Mouse (Mus musculus) hindbrain, postnatal 0 days (tissue): ENCODE data around the gene Rabl3. TPM values are rescaled to one million over a fixed set of nuclear protein-coding genes. Genes with fewer than 3 reads are reported as not detected.

Experiments used
- ATAC-seq: fragments of 200-750 bp; cut with Nextera tagmentation; 2 replicates; pipeline ENCODE4 v1.8.0; 2017; ENCODE audit warnings: mild to moderate bottlenecking, moderate TSS enrichment, moderate library complexity
- DNase-seq: peaks from one replicate; pipeline ENCODE4 v3.0.0-alpha.2; 2015; ENCODE audit warnings: low spot score
- H3K27ac ChIP-seq: fragments of 300-500 bp; sonication (generic); 2 replicates; pipeline ENCODE4 v1.5.1; 2014; ENCODE audit warnings: mild to moderate bottlenecking
- H3K27me3 ChIP-seq: fragments of 300-500 bp; sonication (generic); 2 replicates; pipeline ENCODE4 v1.6.1; 2014; ENCODE audit warnings: low read length, mixed read lengths; ENCODE audit not compliant: insufficient read depth
- H3K36me3 ChIP-seq: fragments of 300-500 bp; sonication (generic); 2 replicates; pipeline ENCODE4 v1.6.1; 2014; ENCODE audit warnings: low read length, mixed read lengths; ENCODE audit not compliant: insufficient read depth
- H3K4me1 ChIP-seq: fragments of 300-500 bp; sonication (generic); 2 replicates; pipeline ENCODE4 v1.6.1; 2014; ENCODE audit warnings: antibody characterized with exemption, low read length, mixed read lengths; ENCODE audit not compliant: insufficient read depth
- H3K4me2 ChIP-seq: fragments of 300-500 bp; sonication (generic); 2 replicates; pipeline ENCODE4 v1.6.1; 2014; ENCODE audit warnings: low read depth, mild to moderate bottlenecking, low read length, moderate library complexity, mixed read lengths
- H3K4me3 ChIP-seq: fragments of 300-500 bp; sonication (generic); 2 replicates; pipeline ENCODE4 v1.5.1; 2014; ENCODE audit warnings: low read length
- H3K9ac ChIP-seq: fragments of 300-500 bp; sonication (generic); replicated peaks from 2 replicates; pipeline ENCODE4 v1.6.1; 2014; ENCODE audit warnings: mild to moderate bottlenecking, low read length, moderate library complexity, mixed read lengths
- H3K9me3 ChIP-seq: fragments of 300-500 bp; sonication (generic); 2 replicates; pipeline ENCODE4 v1.6.1; 2016; ENCODE audit warnings: low read length, mixed read lengths
- CTCF ChIP-seq: IDR thresholded peaks from 2 replicates; pipeline ENCODE4 v1.5.1; 2016; ENCODE audit warnings: antibody characterized with exemption, control low read depth, low read depth
- WGBS: fragments of 180-500 bp; shearing (Covaris S2); extraction: QIAGEN DNeasy Blood & Tissue Kit; methylation state at CpG from one replicate; pipeline ENCODE4 v1.1.7; 2014; 5-methylcytosine and 5-hydroxymethylcytosine counted together
- polyA plus RNA-seq: library from polyadenylated mRNA; unstranded; fragments of >200 nt; fragmentation: Nextera tagmentation; extraction: Ambion mirVana; gene quantifications from 2 replicates; pipeline ENCODE4 v1.2.1, GENCODE M21; 2015
- total RNA-seq: library from RNA; depleted of rRNA; stranded (reverse); fragments of >200 nt; gene quantifications from 2 replicates; pipeline ENCODE4 v1.2.3, GENCODE M21; 2014

Rabl3 gene
- total and polyA plus RNA-seq, 2 experiments from 2014 or later = 6.8 to 13.8 TPM

GRCm38 (mm10) chr16:37579591-37579990, 39.9 kb downstream of the Rabl3 start:
- DNase-seq = no peak
- Histone ChIP-seq H3K4me1 (peaks cover 5% of the 10 kb centered on the region), H3K4me2 (no peak overlapping the region), H3K36me3 (no peaks in the 10 kb centered on the region), H3K9ac (no peak overlapping the region), H3K9me3 (no peaks in the 10 kb centered on the region), H3K27ac (no peak overlapping the region), H3K4me3 (no peak overlapping the region), H3K27me3 (no peaks in the 10 kb centered on the region)
- no peak for ATAC-seq
- WGBS = 83% methylated on average over 1 of the region's 1 CpGs
- TF ChIP-seq CTCF = no peak

- Histone ChIP-seq H3K27me3 (no peaks in the 10 kb centered on the region), H3K4me1 (peaks cover 6% of the 10 kb centered on the region), H3K4me3 (no peak within 1 kb of the TSS), H3K4me2 (no peak within 1 kb of the TSS), H3K9ac (no peak within 1 kb of the TSS), H3K36me3 (no peaks in the 10 kb centered on the region), H3K9me3 (no peaks in the 10 kb centered on the region), H3K27ac (no peak within 1 kb of the TSS)
- DNase-seq (no peak), ATAC-seq (no peak)
- 73% methylated on average over 4 of the region's 4 CpGs for WGBS
- TF ChIP-seq CTCF = no peak
Observed at GRCm38 (mm10) chr16:37579994-37580393, 40.3 kb downstream of the Rabl3 start, which contains the start of gene Hgd. Gene Hgd (plus strand): TSS chr16:37580153.

- no peak for TF ChIP-seq CTCF
- WGBS = 88% methylated on average over 4 of the region's 4 CpGs
Observed at GRCm38 (mm10) chr16:37580651-37581050, 41.0 kb downstream of the Rabl3 start.

GRCm38 (mm10) chr16:37581901-37582300, 42.2 kb downstream of the Rabl3 start:
- Histone ChIP-seq H3K4me1 (peaks cover 6% of the 10 kb centered on the region), H3K9ac (no peak overlapping the region), H3K36me3 (no peaks in the 10 kb centered on the region), H3K9me3 (no peaks in the 10 kb centered on the region), H3K27me3 (no peaks in the 10 kb centered on the region), H3K4me3 (no peak overlapping the region), H3K27ac (no peak overlapping the region), H3K4me2 (no peak overlapping the region)
- no peak for TF ChIP-seq CTCF
- no peak for DNase-seq
- no peak for ATAC-seq
- WGBS = 40% methylated on average over 3 of the region's 3 CpGs

More at GRCm38 (mm10) chr16:37580651-37581050, 41.0 kb downstream of the Rabl3 start:
- DNase-seq (no peak), ATAC-seq (no peak)
- Histone ChIP-seq H3K9me3 (no peaks in the 10 kb centered on the region), H3K27me3 (no peaks in the 10 kb centered on the region), H3K4me3 (no peak overlapping the region), H3K27ac (no peak overlapping the region), H3K4me2 (no peak overlapping the region), H3K9ac (no peak overlapping the region), H3K36me3 (no peaks in the 10 kb centered on the region), H3K4me1 (peaks cover 6% of the 10 kb centered on the region)

GRCm38 (mm10) chr16:37583306-37583705, 43.6 kb downstream of the Rabl3 start:
- Histone ChIP-seq H3K4me3 (no peak overlapping the region), H3K4me1 (peaks cover 6% of the 10 kb centered on the region), H3K36me3 (no peaks in the 10 kb centered on the region), H3K4me2 (no peak overlapping the region), H3K27me3 (no peaks in the 10 kb centered on the region), H3K9ac (no peak overlapping the region), H3K27ac (no peak overlapping the region), H3K9me3 (no peaks in the 10 kb centered on the region)
- no peak for DNase-seq
- WGBS = 82% methylated on average over 3 of the region's 3 CpGs
- no peak for ATAC-seq
- no peak for TF ChIP-seq CTCF

GRCm38 (mm10) chr16:37583801-37584200, 44.1 kb downstream of the Rabl3 start:
- Histone ChIP-seq H3K27me3 (no peaks in the 10 kb centered on the region), H3K9me3 (no peaks in the 10 kb centered on the region), H3K4me3 (peak overlapping the region; percentile 20; the same call in 1 of the 2 replicates), H3K27ac (peak overlapping the region; percentile 80), H3K4me1 (peaks cover 6% of the 10 kb centered on the region), H3K4me2 (peak overlapping the region; percentile 55), H3K9ac (peak overlapping the region; percentile 35; the same call in 1 of the 2 replicates), H3K36me3 (no peaks in the 10 kb centered on the region)
- no peak for DNase-seq
- no peak for ATAC-seq
- WGBS = 23% methylated on average over 6 of the region's 6 CpGs
- no peak for TF ChIP-seq CTCF

- H3K9me3 ChIP-seq = no peaks in the 10 kb centered on the region
Observed at GRCm38 (mm10) chr16:37584218-37585035, 44.7 kb downstream of the Rabl3 start.

More at GRCm38 (mm10) chr16:37584218-37585035, 44.7 kb downstream of the Rabl3 start:
- peak overlapping the region; percentile 80 for H3K27ac ChIP-seq
- 2% methylated on average over 25 of the region's 25 CpGs for WGBS
- H3K27me3 ChIP-seq = no peaks in the 10 kb centered on the region
- peak overlapping the region; percentile 20 for H3K4me3 ChIP-seq
- H3K4me1 ChIP-seq = peaks cover 6% of the 10 kb centered on the region
- TF ChIP-seq CTCF = peak; percentile 14; the same call in 1 of the 2 replicates
- H3K4me2 ChIP-seq = peak overlapping the region; percentile 55
- ATAC-seq = peak; percentile 89
- H3K36me3 ChIP-seq = no peaks in the 10 kb centered on the region
- peak; percentile 83 for DNase-seq
- H3K9ac ChIP-seq = peak overlapping the region; percentile 35
